Mouse (Mus musculus): ENCODE measurements around the gene Mfap3l. TPM values are rescaled to one million over a fixed set of nuclear protein-coding genes. Genes with fewer than 3 reads are reported as not detected.
"Not testable (repeated sequence)": the region's sequence is repeated elsewhere in the genome, so short reads cannot be mapped to it uniquely, and the experiment has no call there.

Gene Mfap3l
- polyA plus RNA-seq, 1 experiment from 2014 or later, result 0.58 TPM

GRCm38 (mm10) chr8:60645164-60645563, 12.5 kb downstream of the Mfap3l start:
- Histone ChIP-seq H3K27ac (ENCODE audit: low read length) (no peak overlapping the region), H3K4me1 (ENCODE audit: control insufficient read depth, insufficient read depth, low read length) (no peaks in the 10 kb centered on the region), H3K9ac (ENCODE audit: low read length) (no peak overlapping the region), H3K36me3 (ENCODE audit: control insufficient read depth, insufficient read depth) (no peaks in the 10 kb centered on the region), H3K9me3 (replicated peaks; ENCODE audit: control insufficient read depth, low read length) (0 out of 2 replicates have a peak, but pooled peaks cover 3% of the 10 kb centered on the region), H3K4me3 (ENCODE audit: low read length) (no peak overlapping the region), H3K27me3 (ENCODE audit: control insufficient read depth, insufficient read depth, low read length) (no peaks in the 10 kb centered on the region), H3K4me2 (ENCODE audit: low read depth, low read length) (no peak overlapping the region)
- ATAC-seq (replicated peaks; ENCODE audit: extremely low read depth, insufficient read depth, low FRiP score), result no peak
- WGBS, result 90% methylated on average over 4 of the region's 4 CpGs

DNA sequence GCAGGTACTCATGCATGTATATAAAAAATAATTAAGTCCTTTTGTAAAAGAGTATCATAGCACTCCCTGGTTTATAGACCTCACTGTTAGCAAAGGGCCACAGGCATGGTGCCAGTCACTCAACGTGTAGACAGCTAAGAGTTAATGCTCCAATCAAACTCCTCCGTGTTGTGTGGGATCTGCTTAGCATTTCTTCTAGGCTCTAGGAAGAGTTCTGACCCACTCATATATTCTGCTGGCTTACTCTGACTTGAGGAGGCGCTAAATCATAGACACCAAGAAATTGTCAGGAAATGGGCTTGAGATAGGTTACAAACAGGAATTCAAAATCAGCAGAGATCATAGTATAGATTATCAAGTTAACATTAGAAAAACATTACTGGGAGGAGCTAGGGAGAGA, 13.3 kb downstream of the Mfap3l start:
- Histone ChIP-seq H3K9ac (ENCODE audit: low read length) (no peak overlapping the region), H3K9me3 (replicated peaks; ENCODE audit: control insufficient read depth, low read length) (0 out of 2 replicates have a peak, but pooled peaks cover 3% of the 10 kb centered on the region), H3K36me3 (ENCODE audit: control insufficient read depth, insufficient read depth) (no peaks in the 10 kb centered on the region), H3K4me3 (ENCODE audit: low read length) (no peak overlapping the region), H3K4me1 (ENCODE audit: control insufficient read depth, insufficient read depth, low read length) (no peaks in the 10 kb centered on the region), H3K27ac (ENCODE audit: low read length) (no peak overlapping the region), H3K4me2 (ENCODE audit: low read depth, low read length) (no peak overlapping the region), H3K27me3 (ENCODE audit: control insufficient read depth, insufficient read depth, low read length) (no peaks in the 10 kb centered on the region)
- no peak for ATAC-seq (replicated peaks; ENCODE audit: extremely low read depth, insufficient read depth, low FRiP score)
- 76% methylated on average over 3 of the region's 3 CpGs for WGBS

DNA sequence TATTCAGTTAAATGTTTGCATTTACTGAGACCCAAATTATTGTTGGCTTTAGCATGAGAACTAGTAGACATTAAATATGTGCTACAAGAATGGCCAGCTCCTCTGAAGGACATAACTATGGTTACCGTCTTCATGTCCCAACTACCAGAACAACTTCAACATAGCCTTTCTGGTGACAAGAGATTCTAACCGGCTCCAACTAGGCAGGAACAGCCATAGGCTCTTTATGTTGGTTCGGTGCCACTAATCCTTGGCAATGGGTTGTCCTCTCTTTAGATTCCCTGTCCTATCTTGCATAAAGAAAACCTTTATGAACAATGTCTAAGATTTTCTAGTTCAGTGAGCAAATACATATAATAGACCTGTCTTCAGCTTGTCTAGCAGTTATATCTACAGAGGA, 14.7 kb downstream of the Mfap3l start:
- Histone ChIP-seq H3K27ac (ENCODE audit: low read length) (no peak overlapping the region), H3K36me3 (ENCODE audit: control insufficient read depth, insufficient read depth) (no peaks in the 10 kb centered on the region), H3K9ac (ENCODE audit: low read length) (no peak overlapping the region), H3K4me3 (ENCODE audit: low read length) (no peak overlapping the region), H3K9me3 (replicated peaks; ENCODE audit: control insufficient read depth, low read length) (0 out of 2 replicates have a peak, but pooled peaks cover 3% of the 10 kb centered on the region), H3K4me2 (ENCODE audit: low read depth, low read length) (no peak overlapping the region), H3K27me3 (ENCODE audit: control insufficient read depth, insufficient read depth, low read length) (no peaks in the 10 kb centered on the region), H3K4me1 (ENCODE audit: control insufficient read depth, insufficient read depth, low read length) (no peaks in the 10 kb centered on the region)
- 88% methylated on average over 3 of the region's 3 CpGs for WGBS
- no peak for ATAC-seq (replicated peaks; ENCODE audit: extremely low read depth, insufficient read depth, low FRiP score)

DNA sequence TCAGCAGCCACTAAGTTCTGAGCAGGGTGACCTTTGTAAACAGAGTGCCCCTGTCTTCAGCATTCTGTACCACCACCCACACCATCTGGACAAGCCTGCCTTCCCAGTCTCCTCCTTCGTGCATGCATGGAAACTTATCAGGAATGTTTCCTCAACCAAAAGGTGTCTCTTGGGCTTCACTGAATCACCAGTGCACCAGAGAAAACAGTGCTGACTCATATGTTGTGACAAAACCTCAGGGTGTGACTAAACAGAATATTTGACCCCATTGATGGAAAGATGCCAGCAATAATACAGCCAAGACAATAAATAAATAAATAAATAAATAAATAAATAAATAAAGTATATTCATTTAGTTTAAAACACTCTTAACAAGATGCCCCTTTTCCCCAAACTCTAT, 16.5 kb downstream of the Mfap3l start:
- H3K4me2 ChIP-seq (ENCODE audit: low read depth, low read length), result no peak overlapping the region
- no peak for ATAC-seq (replicated peaks; ENCODE audit: extremely low read depth, insufficient read depth, low FRiP score)
- no peaks in the 10 kb centered on the region for H3K27me3 ChIP-seq (ENCODE audit: control insufficient read depth, insufficient read depth, low read length)
- H3K27ac ChIP-seq (ENCODE audit: low read length), result no peak overlapping the region
- no peaks in the 10 kb centered on the region for H3K9me3 ChIP-seq (replicated peaks; ENCODE audit: control insufficient read depth, low read length)
- WGBS, result 35% methylated on average over 1 of the region's 1 CpGs
- no peaks in the 10 kb centered on the region for H3K36me3 ChIP-seq (ENCODE audit: control insufficient read depth, insufficient read depth)
- H3K4me3 ChIP-seq (ENCODE audit: low read length), result no peak overlapping the region
- no peak overlapping the region for H3K9ac ChIP-seq (ENCODE audit: low read length)
- no peaks in the 10 kb centered on the region for H3K4me1 ChIP-seq (ENCODE audit: control insufficient read depth, insufficient read depth, low read length)

DNA sequence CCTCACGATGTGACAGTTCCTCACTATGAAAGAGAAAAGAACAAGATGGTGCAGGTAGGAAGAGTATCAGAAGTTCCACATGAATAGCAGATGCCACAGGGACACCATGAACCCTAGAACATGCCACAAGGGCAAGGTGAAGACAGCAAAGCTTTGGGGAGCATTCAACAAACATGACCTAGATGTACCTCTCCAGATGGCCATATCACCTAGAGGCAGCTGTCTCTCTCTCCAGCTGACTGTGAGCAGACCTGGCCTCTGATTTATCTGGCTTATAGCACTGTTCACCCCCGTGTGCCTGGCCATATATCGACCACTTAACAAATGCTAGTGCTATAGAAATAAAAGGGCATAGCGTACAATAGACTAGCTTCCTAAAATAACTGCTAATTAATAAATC, 17.5 kb downstream of the Mfap3l start:
- Histone ChIP-seq H3K27ac (ENCODE audit: low read length) (no peak overlapping the region), H3K9me3 (replicated peaks; ENCODE audit: control insufficient read depth, low read length) (no peaks in the 10 kb centered on the region), H3K27me3 (ENCODE audit: control insufficient read depth, insufficient read depth, low read length) (no peaks in the 10 kb centered on the region), H3K36me3 (ENCODE audit: control insufficient read depth, insufficient read depth) (no peaks in the 10 kb centered on the region), H3K4me1 (ENCODE audit: control insufficient read depth, insufficient read depth, low read length) (no peaks in the 10 kb centered on the region), H3K4me3 (ENCODE audit: low read length) (no peak overlapping the region), H3K9ac (ENCODE audit: low read length) (no peak overlapping the region), H3K4me2 (ENCODE audit: low read depth, low read length) (no peak overlapping the region)
- 77% methylated on average over 4 of the region's 4 CpGs for WGBS
- no peak for ATAC-seq (replicated peaks; ENCODE audit: extremely low read depth, insufficient read depth, low FRiP score)

GRCm38 (mm10) chr8:60657425-60658113, 24.9 kb downstream of the Mfap3l start:
- Histone ChIP-seq H3K9me3 (replicated peaks; ENCODE audit: control insufficient read depth, low read length) (no peaks in the 10 kb centered on the region), H3K27ac (ENCODE audit: low read length) (no peak overlapping the region)
- WGBS, result 74% methylated on average over 6 of the region's 6 CpGs

GRCm38 (mm10) chr8:60658114-60658500, 25.5 kb downstream of the Mfap3l start:
- no peak overlapping the region for H3K27ac ChIP-seq (ENCODE audit: low read length)
- no peak overlapping the region for H3K4me2 ChIP-seq (ENCODE audit: low read depth, low read length)
- no peaks in the 10 kb centered on the region for H3K9me3 ChIP-seq (replicated peaks; ENCODE audit: control insufficient read depth, low read length)
- no peak overlapping the region for H3K4me3 ChIP-seq (ENCODE audit: low read length)
- WGBS, result 83% methylated on average over 6 of the region's 6 CpGs
- no peaks in the 10 kb centered on the region for H3K4me1 ChIP-seq (ENCODE audit: control insufficient read depth, insufficient read depth, low read length)
- no peaks in the 10 kb centered on the region for H3K27me3 ChIP-seq (ENCODE audit: control insufficient read depth, insufficient read depth, low read length)
- no peaks in the 10 kb centered on the region for H3K36me3 ChIP-seq (ENCODE audit: control insufficient read depth, insufficient read depth)
- no peak for ATAC-seq (replicated peaks; ENCODE audit: extremely low read depth, insufficient read depth, low FRiP score)
- H3K9ac ChIP-seq (ENCODE audit: low read length), result no peak overlapping the region

More at GRCm38 (mm10) chr8:60657425-60658113, 24.9 kb downstream of the Mfap3l start:
- ATAC-seq (replicated peaks; ENCODE audit: extremely low read depth, insufficient read depth, low FRiP score), result no peak
- Histone ChIP-seq H3K27me3 (ENCODE audit: control insufficient read depth, insufficient read depth, low read length) (no peaks in the 10 kb centered on the region), H3K9ac (ENCODE audit: low read length) (no peak overlapping the region), H3K36me3 (ENCODE audit: control insufficient read depth, insufficient read depth) (no peaks in the 10 kb centered on the region), H3K4me2 (ENCODE audit: low read depth, low read length) (no peak overlapping the region), H3K4me1 (ENCODE audit: control insufficient read depth, insufficient read depth, low read length) (no peaks in the 10 kb centered on the region), H3K4me3 (ENCODE audit: low read length) (no peak overlapping the region)

GRCm38 (mm10) chr8:60658686-60659085, 26.1 kb downstream of the Mfap3l start:
- H3K27ac ChIP-seq (ENCODE audit: low read length); H3K27me3 ChIP-seq (ENCODE audit: control insufficient read depth, insufficient read depth, low read length); H3K9me3 ChIP-seq (replicated peaks; ENCODE audit: control insufficient read depth, low read length); H3K36me3 ChIP-seq (ENCODE audit: control insufficient read depth, insufficient read depth); H3K4me2 ChIP-seq (ENCODE audit: low read depth, low read length); H3K4me1 ChIP-seq (ENCODE audit: control insufficient read depth, insufficient read depth, low read length); H3K4me3 ChIP-seq (ENCODE audit: low read length); H3K9ac ChIP-seq (ENCODE audit: low read length); ATAC-seq (replicated peaks; ENCODE audit: extremely low read depth, insufficient read depth, low FRiP score): not testable (repeated sequence)
- WGBS, result 80% methylated on average over 2 of the region's 2 CpGs

- no peaks in the 10 kb centered on the region for H3K4me1 ChIP-seq (ENCODE audit: control insufficient read depth, insufficient read depth, low read length)
- no peaks in the 10 kb centered on the region for H3K9me3 ChIP-seq (replicated peaks; ENCODE audit: control insufficient read depth, low read length)
- H3K4me2 ChIP-seq (ENCODE audit: low read depth, low read length), result no peak overlapping the region
- H3K27me3 ChIP-seq (ENCODE audit: control insufficient read depth, insufficient read depth, low read length), result no peaks in the 10 kb centered on the region
- no peak overlapping the region for H3K27ac ChIP-seq (ENCODE audit: low read length)
- no peak for ATAC-seq (replicated peaks; ENCODE audit: extremely low read depth, insufficient read depth, low FRiP score)
- H3K9ac ChIP-seq (ENCODE audit: low read length), result no peak overlapping the region
- no peaks in the 10 kb centered on the region for H3K36me3 ChIP-seq (ENCODE audit: control insufficient read depth, insufficient read depth)
- WGBS, result 90% methylated on average over 8 of the region's 8 CpGs
- H3K4me3 ChIP-seq (ENCODE audit: low read length), result no peak overlapping the region
These were observed 27.1 kb downstream of the Mfap3l start for GRCm38 (mm10) chr8:60659721-60660120.
